10 mouse cellular contexts compared by ENCODE assay signal in the genomic region with DNA sequence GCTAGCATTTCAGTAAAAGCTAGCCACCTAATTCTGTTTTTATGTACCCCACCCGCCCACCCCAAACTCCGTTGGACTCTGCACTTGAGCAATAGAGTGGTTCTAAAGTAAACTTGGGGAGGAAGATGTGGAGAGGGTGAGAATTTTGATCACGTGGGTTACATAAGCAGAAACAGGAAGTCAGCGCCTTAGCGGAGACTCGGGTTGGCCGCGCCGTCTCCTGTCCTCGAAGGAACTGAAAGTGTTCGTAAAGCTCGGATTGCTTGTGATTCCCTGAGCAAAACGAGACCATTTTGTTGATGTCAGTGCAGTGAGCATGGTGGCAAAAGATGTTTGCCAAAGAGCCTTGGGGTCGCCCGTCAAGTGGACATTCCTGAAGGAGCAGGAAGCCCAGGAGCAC.
DNase-seq lines count a peak whose midpoint lies in the region; ATAC-seq and TF ChIP-seq lines count a peak whose summit lies in the region.
"Had no signal": no experiment of that assay in that cellular context is flagged by ENCODE, and none has a peak within 500 bp of the region (broad histone marks: within the 10 kb centered on the region; RNA-seq: fewer than 3 reads in every experiment).

No protein-coding gene starts in this region.

- no peak overlapping the region for H3K4me2 ChIP-seq in lung, postnatal 0 days (replicated peaks; ENCODE audit: low read depth, low read length)
- H3K4me2 ChIP-seq: limb, embryonic 12.5 days had no signal

- no peaks in the 10 kb centered on the region for H3K4me1 ChIP-seq in lung, postnatal 0 days (ENCODE audit: insufficient read depth, low read depth, low read length)

- H3K36me3 ChIP-seq in lung, postnatal 0 days (ENCODE audit: insufficient read depth, low read length), result no peaks in the 10 kb centered on the region

- H3K9ac ChIP-seq in lung, postnatal 0 days (replicated peaks; ENCODE audit: low read depth), result no peak overlapping the region
- H3K9ac ChIP-seq: limb, embryonic 12.5 days had no signal

- no peaks in the 10 kb centered on the region for H3K27me3 ChIP-seq in lung, postnatal 0 days (replicated peaks; ENCODE audit: insufficient read depth, low read length)
- H3K27me3 ChIP-seq: limb, embryonic 12.5 days had no signal

- TF ChIP-seq EP300 in lung, postnatal 0 days (IDR thresholded peaks at IDR 0.05), result no peak

- H3K27ac ChIP-seq in lung, postnatal 0 days (ENCODE audit: low read length), result no peak overlapping the region
- H3K27ac ChIP-seq: kidney, postnatal 0 days; limb, embryonic 12.5 days had no signal

- TF ChIP-seq CTCF in lung, postnatal 0 days (IDR thresholded peaks at IDR 0.05), result no peak

- DNase-seq in B cell, adult 2 months, result peak; percentile 63 to 68
- DNase-seq in lung, postnatal 0 days (ENCODE audit: low spot score), result peak; percentile 73
- peak; percentile 28 to 55 for DNase-seq in spleen, adult 18-20 months
- DNase-seq in cerebellum, postnatal 10 days, result no peak
- DNase-seq in ovary, postnatal 14 days (ENCODE audit: low spot score), result no peak
- DNase-seq in frontal cortex, postnatal 10 days (ENCODE audit: low spot score in 2 of 2), result no peak

- ATAC-seq in activated CD4-positive, CD25-positive, alpha-beta regulatory T cell, adult 4 months, result peak; percentile 87
- peak; percentile 51 for ATAC-seq in lung, postnatal 0 days

- H3K9me3 ChIP-seq in lung, postnatal 0 days (ENCODE audit: low read length), result no peaks in the 10 kb centered on the region
- H3K9me3 ChIP-seq: limb, embryonic 12.5 days had no signal

- H3K4me3 ChIP-seq in lung, postnatal 0 days (ENCODE audit: low read depth, low read length), result no peak overlapping the region
- H3K4me3 ChIP-seq: limb, embryonic 12.5 days; myocyte had no signal

- 53% methylated on average over 15 of the region's 15 CpGs for WGBS in lung, postnatal 0 days

Comparison
In these comparisons a context has a peak if more than half of its experiments do, and no peak if none do; other contexts are left out.
1. DNase-seq: peak in B cell, adult 2 months (2 of 2), lung, postnatal 0 days (single experiment) and spleen, adult 18-20 months (2 of 2); none in cerebellum, postnatal 10 days (0 of 2), ovary, postnatal 14 days (single experiment) and frontal cortex, postnatal 10 days (0 of 2).